Mouse (Mus musculus) C2C12 (cell line): Measurements from ENCODE around the gene Tcf19.

Experiments
- CEBPB ChIP-seq: IDR thresholded peaks from one replicate; pipeline ENCODE4 v1.6.1; 2011; ENCODE audit warnings: low read depth, mild to moderate bottlenecking, control low read depth, moderate library complexity
- CTCF ChIP-seq: IDR thresholded peaks from one replicate; pipeline ENCODE4 v1.5.1; 2011; ENCODE audit not compliant: control insufficient read depth, insufficient read depth, insufficient read length
- FOSL1 ChIP-seq: IDR thresholded peaks from one replicate; pipeline ENCODE4 v1.8.0; 2011; ENCODE audit warnings: mild to moderate bottlenecking, low read length; ENCODE audit not compliant: poor library complexity, insufficient read depth, severe bottlenecking
- MAX ChIP-seq: IDR thresholded peaks from one replicate; pipeline ENCODE4 v1.6.1; 2011; ENCODE audit warnings: mild to moderate bottlenecking, control low read depth
- MYOD1 ChIP-seq: IDR thresholded peaks from one replicate; pipeline ENCODE4 v1.6.1; 2011; ENCODE audit warnings: low read depth; ENCODE audit not compliant: control insufficient read depth, insufficient read length
- MYOG ChIP-seq: IDR thresholded peaks from one replicate; pipeline ENCODE4 v1.6.1; 2011; ENCODE audit not compliant: control insufficient read depth, insufficient read length; ENCODE audit errors: extremely low read depth
- USF1 ChIP-seq: IDR thresholded peaks from one replicate; pipeline ENCODE4 v1.6.1; 2011; ENCODE audit warnings: low read depth, mild to moderate bottlenecking, control low read depth, moderate library complexity

DNA sequence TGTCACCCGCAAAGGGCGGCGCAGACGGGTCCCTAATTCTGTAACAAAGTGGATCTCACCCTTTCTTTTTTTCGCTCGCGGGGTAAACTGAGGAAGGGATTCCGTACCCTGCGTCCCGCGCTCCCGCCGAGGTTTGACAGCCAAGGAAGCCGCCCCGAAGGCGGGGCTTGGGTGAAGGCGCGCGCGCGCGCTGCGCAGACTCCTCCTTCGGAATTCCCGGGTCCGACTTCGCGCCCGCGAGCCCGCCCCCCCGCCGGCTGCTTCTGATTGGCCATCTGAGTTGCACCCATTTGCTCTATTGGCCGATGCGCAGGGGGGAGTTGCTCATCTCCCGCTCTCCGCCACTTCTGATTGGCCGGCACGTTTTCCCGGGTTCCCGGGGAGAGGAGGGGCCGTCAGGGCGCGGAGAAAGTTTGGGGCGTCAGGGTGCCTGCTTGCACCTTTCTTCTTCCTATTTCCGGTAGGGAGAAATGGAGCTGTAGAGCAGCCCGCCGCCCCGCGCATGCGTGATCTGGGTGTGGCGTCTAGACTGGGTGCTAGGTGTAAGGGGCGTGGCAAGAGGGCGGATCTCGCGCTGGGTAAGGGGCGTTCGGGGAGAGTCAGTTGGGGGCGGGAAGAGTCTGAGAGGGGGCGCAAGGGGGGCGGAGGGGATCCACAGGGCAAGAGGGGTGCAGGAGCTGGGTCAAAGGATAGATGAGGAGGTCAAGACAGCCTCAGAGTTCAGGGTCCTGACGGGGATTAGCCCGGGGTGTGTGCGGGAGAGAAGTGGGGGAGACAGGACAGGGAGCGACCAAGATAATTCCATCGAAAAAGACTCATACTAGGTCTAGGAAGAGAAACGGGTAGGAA is at the start of gene Tcf19, which contains the start of gene Cchcr1:
- TF ChIP-seq USF1, result no peak
- no peak for TF ChIP-seq CTCF
- no peak for TF ChIP-seq MYOD1
- TF ChIP-seq CEBPB, result no peak
- TF ChIP-seq MAX, result no peak
- no peak for TF ChIP-seq MYOG
- TF ChIP-seq FOSL1, result no peak
